Mouse (Mus musculus): Measurements from ENCODE around the gene Rhot2. TPM values are rescaled to one million over a fixed set of nuclear protein-coding genes. Genes with fewer than 3 reads are reported as not detected.

Gene Rhot2
- 9.1 and 12.2 TPM in 2 replicates for polyA plus RNA-seq (2014; fragmentation: Nextera tagmentation; extraction: Ambion mirVana)

- peak within 1 kb of the TSS; percentile 97 for H3K4me2 ChIP-seq (ENCODE audit: low read depth, low read length, severe bottlenecking)
- no peaks in the 10 kb centered on the region for H3K27me3 ChIP-seq (ENCODE audit: control insufficient read depth, insufficient read depth, low read length)
- H3K9me3 ChIP-seq (ENCODE audit: control insufficient read depth, low read length): no peaks in the 10 kb centered on the region
- peaks cover 6% of the 10 kb centered on the region for H3K4me1 ChIP-seq (replicated peaks; ENCODE audit: control insufficient read depth, insufficient read depth, low read length)
- ATAC-seq (replicated peaks; ENCODE audit: low FRiP score): peak; percentile 96
- peak; percentile 96 for DNase-seq (ENCODE audit: low spot score)
- peak within 1 kb of the TSS; percentile 25; the same call in 1 of the 2 replicates for H3K27ac ChIP-seq (ENCODE audit: low read depth, low read length)
- peak within 1 kb of the TSS; percentile 84 for H3K9ac ChIP-seq (ENCODE audit: low read length)
- 3% methylated on average over 21 of the region's 21 CpGs for WGBS
- peaks cover 22% of the 10 kb centered on the region for H3K36me3 ChIP-seq (ENCODE audit: control insufficient read depth, insufficient read depth, low read length)
- peak within 1 kb of the TSS; percentile 83 for H3K4me3 ChIP-seq (ENCODE audit: low read depth, low read length)
Observed at GRCm38 (mm10) chr17:25844396-25844901, at the start of gene Rhot2. Gene Rhot2 (minus strand): TSS chr17:25844851.

- no peak overlapping the region for H3K27ac ChIP-seq (ENCODE audit: low read depth, low read length)
- ATAC-seq (replicated peaks; ENCODE audit: low FRiP score) (peak; percentile 66; the same call in 1 of the 2 replicates), DNase-seq (ENCODE audit: low spot score) (peak; percentile 79)
- H3K4me1 ChIP-seq (replicated peaks; ENCODE audit: control insufficient read depth, insufficient read depth, low read length): no peaks in the 10 kb centered on the region; the same call in 1 of the 2 replicates
- H3K27me3 ChIP-seq (ENCODE audit: control insufficient read depth, insufficient read depth, low read length): no peaks in the 10 kb centered on the region
- H3K9me3 ChIP-seq (ENCODE audit: control insufficient read depth, low read length): no peaks in the 10 kb centered on the region
- no peak overlapping the region for H3K4me3 ChIP-seq (ENCODE audit: low read depth, low read length)
- no peaks in the 10 kb centered on the region for H3K36me3 ChIP-seq (ENCODE audit: control insufficient read depth, insufficient read depth, low read length)
- 40% methylated on average over 2 of the region's 2 CpGs for WGBS
- no peak overlapping the region for H3K4me2 ChIP-seq (ENCODE audit: low read depth, low read length, severe bottlenecking)
- H3K9ac ChIP-seq (ENCODE audit: low read length): no peak overlapping the region; the same call in 1 of the 2 replicates
Observed at GRCm38 (mm10) chr17:25893975-25894617, 49.4 kb upstream of the Rhot2 start.

DNA sequence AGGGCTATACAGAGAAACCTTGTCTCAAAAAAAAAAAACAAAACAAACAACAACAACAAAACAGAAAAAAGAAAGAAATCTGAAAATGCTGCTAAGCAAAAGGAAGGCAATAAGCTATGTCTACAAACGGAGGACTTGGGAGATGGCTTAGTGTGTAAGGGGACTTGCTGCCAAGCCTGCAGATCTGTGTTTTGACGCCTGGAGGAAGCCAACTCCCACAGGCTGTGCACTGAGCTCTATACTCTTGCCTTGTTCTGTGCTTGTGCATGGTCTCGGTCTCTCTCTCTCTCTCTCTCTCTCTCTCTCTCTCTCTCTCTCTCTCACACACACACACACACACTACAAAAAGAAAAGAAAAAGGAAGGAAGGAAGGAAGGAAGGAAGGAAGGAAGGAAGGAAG, 44.2 kb upstream of the Rhot2 start:
- H3K27ac ChIP-seq (ENCODE audit: low read depth, low read length): no peak overlapping the region
- no peaks in the 10 kb centered on the region; the same call in 1 of the 2 replicates for H3K36me3 ChIP-seq (ENCODE audit: control insufficient read depth, insufficient read depth, low read length)
- no peaks in the 10 kb centered on the region for H3K4me1 ChIP-seq (replicated peaks; ENCODE audit: control insufficient read depth, insufficient read depth, low read length)
- no peak for ATAC-seq (replicated peaks; ENCODE audit: low FRiP score)
- 80% methylated on average over 3 of the region's 3 CpGs for WGBS
- no peak overlapping the region for H3K9ac ChIP-seq (ENCODE audit: low read length)
- DNase-seq (ENCODE audit: low spot score): no peak
- H3K27me3 ChIP-seq (ENCODE audit: control insufficient read depth, insufficient read depth, low read length): no peaks in the 10 kb centered on the region
- H3K4me3 ChIP-seq (ENCODE audit: low read depth, low read length): no peak overlapping the region
- H3K4me2 ChIP-seq (ENCODE audit: low read depth, low read length, severe bottlenecking): no peak overlapping the region
- no peaks in the 10 kb centered on the region for H3K9me3 ChIP-seq (ENCODE audit: control insufficient read depth, low read length)

DNA sequence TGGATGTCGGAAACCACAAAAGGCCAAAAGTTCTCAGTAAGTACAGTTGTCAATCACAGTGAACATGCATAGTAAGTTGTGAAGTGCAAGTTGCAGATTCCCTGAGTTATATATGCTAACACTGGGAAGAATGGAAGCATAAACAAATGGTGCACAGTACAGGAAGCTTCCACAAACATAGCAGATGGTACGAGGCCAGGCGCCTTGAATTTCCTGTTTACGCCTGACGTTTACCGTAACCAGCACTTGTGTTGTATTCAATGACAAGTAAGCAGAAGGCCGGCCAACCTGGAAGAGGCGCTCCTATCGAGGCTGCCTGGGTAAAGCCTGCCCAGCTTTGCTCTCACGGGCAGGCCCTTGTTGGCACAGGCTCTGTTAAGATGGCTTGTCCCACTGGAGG, 42.8 kb upstream of the Rhot2 start:
- H3K4me3 ChIP-seq (ENCODE audit: low read depth, low read length): no peak overlapping the region
- H3K4me2 ChIP-seq (ENCODE audit: low read depth, low read length, severe bottlenecking): no peak overlapping the region
- no peak overlapping the region for H3K27ac ChIP-seq (ENCODE audit: low read depth, low read length)
- no peaks in the 10 kb centered on the region for H3K27me3 ChIP-seq (ENCODE audit: control insufficient read depth, insufficient read depth, low read length)
- no peaks in the 10 kb centered on the region; the same call in 1 of the 2 replicates for H3K36me3 ChIP-seq (ENCODE audit: control insufficient read depth, insufficient read depth, low read length)
- ATAC-seq (replicated peaks; ENCODE audit: low FRiP score) (no peak), DNase-seq (ENCODE audit: low spot score) (no peak)
- no peaks in the 10 kb centered on the region for H3K9me3 ChIP-seq (ENCODE audit: control insufficient read depth, low read length)
- H3K4me1 ChIP-seq (replicated peaks; ENCODE audit: control insufficient read depth, insufficient read depth, low read length): no peaks in the 10 kb centered on the region
- H3K9ac ChIP-seq (ENCODE audit: low read length): no peak overlapping the region
- 87% methylated on average over 10 of the region's 10 CpGs for WGBS

DNA sequence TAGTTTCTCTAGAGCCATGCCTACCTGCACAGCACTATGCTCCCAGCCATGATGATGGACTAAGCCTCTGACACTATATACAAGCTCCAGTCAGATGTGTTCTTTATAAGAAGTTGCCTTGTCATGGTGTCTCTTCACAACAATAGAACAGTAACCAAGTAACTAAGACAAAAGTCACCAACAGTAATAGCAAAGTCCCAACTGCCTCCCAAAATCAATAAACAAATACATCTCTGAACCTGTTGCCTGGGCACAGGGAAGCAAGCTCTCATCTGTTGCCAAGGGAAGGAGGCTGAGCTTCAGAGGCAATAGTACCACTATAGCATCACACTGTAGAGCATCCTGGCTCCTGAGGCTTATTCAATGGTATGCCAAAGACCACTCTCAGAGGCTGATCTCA, 42.2 kb upstream of the Rhot2 start:
- no peaks in the 10 kb centered on the region; the same call in 1 of the 2 replicates for H3K36me3 ChIP-seq (ENCODE audit: control insufficient read depth, insufficient read depth, low read length)
- no peak for ATAC-seq (replicated peaks; ENCODE audit: low FRiP score)

DNA sequence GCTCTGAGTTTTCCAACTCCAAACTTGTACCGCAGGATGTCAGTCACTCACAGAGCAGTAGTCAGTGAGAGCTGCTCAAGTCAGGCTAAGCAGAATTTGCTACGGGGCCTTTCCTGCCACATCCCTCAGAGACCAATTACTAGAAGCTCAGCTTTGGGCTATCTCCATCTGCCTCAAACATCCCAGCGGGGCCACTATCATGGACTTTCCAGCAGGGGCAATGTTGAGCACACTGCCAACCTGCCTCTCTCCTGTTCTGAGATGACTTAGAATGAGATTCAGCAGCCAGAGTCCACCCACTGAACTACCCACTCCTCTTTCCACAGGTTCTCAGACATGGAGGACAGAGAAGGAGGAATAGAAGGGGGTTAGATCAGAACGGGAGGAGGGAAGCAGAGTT, 41.0 kb upstream of the Rhot2 start:
- no peaks in the 10 kb centered on the region; the same call in 1 of the 2 replicates for H3K36me3 ChIP-seq (ENCODE audit: control insufficient read depth, insufficient read depth, low read length)
- 60% methylated on average over 4 of the region's 4 CpGs for WGBS

More for the DNA sequence above, 42.2 kb upstream of the Rhot2 start:
- H3K27ac ChIP-seq (ENCODE audit: low read depth, low read length): no peak overlapping the region
- no peak overlapping the region for H3K4me2 ChIP-seq (ENCODE audit: low read depth, low read length, severe bottlenecking)
- H3K27me3 ChIP-seq (ENCODE audit: control insufficient read depth, insufficient read depth, low read length): no peaks in the 10 kb centered on the region
- H3K9ac ChIP-seq (ENCODE audit: low read length): no peak overlapping the region
- no peak for DNase-seq (ENCODE audit: low spot score)
- no peaks in the 10 kb centered on the region for H3K9me3 ChIP-seq (ENCODE audit: control insufficient read depth, low read length)
- peaks cover 1% of the 10 kb centered on the region; the same call in 1 of the 2 replicates for H3K4me1 ChIP-seq (replicated peaks; ENCODE audit: control insufficient read depth, insufficient read depth, low read length)
- no peak overlapping the region for H3K4me3 ChIP-seq (ENCODE audit: low read depth, low read length)

DNA sequence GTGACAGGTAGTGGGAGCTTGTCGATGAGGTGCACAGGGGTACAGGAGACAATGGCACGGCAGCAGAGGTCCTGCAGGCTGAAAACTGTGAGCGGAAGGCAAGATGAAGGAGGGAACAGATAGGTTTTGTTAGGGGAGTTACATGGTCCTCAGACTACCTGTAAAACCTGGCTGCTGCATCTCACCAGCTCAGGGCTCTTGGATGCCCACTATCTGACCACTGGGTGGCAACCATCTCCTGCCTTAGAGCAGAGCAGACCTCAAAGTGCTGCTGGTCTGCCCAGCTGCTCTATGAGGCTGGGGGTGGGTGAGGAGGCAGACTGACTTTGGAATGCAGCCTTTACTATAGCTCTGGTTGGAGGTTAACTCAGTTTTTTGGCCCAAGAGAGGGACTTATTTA, 39.2 kb upstream of the Rhot2 start:
- Histone ChIP-seq H3K9me3 (ENCODE audit: control insufficient read depth, low read length) (no peaks in the 10 kb centered on the region), H3K4me1 (replicated peaks; ENCODE audit: control insufficient read depth, insufficient read depth, low read length) (peaks cover 18% of the 10 kb centered on the region), H3K9ac (ENCODE audit: low read length) (no peak overlapping the region), H3K36me3 (ENCODE audit: control insufficient read depth, insufficient read depth, low read length) (no peaks in the 10 kb centered on the region; the same call in 1 of the 2 replicates), H3K27ac (ENCODE audit: low read depth, low read length) (no peak overlapping the region), H3K27me3 (ENCODE audit: control insufficient read depth, insufficient read depth, low read length) (no peaks in the 10 kb centered on the region), H3K4me3 (ENCODE audit: low read depth, low read length) (no peak overlapping the region), H3K4me2 (ENCODE audit: low read depth, low read length, severe bottlenecking) (no peak overlapping the region)
- ATAC-seq (replicated peaks; ENCODE audit: low FRiP score) (no peak), DNase-seq (ENCODE audit: low spot score) (peak; percentile 46)
- 93% methylated on average over 3 of the region's 3 CpGs for WGBS

More for the DNA sequence above, 41.0 kb upstream of the Rhot2 start:
- Histone ChIP-seq H3K27ac (ENCODE audit: low read depth, low read length) (no peak overlapping the region), H3K4me3 (ENCODE audit: low read depth, low read length) (no peak overlapping the region), H3K9ac (ENCODE audit: low read length) (no peak overlapping the region), H3K4me2 (ENCODE audit: low read depth, low read length, severe bottlenecking) (no peak overlapping the region), H3K4me1 (replicated peaks; ENCODE audit: control insufficient read depth, insufficient read depth, low read length) (peaks cover 11% of the 10 kb centered on the region), H3K9me3 (ENCODE audit: control insufficient read depth, low read length) (no peaks in the 10 kb centered on the region), H3K27me3 (ENCODE audit: control insufficient read depth, insufficient read depth, low read length) (no peaks in the 10 kb centered on the region)
- DNase-seq (ENCODE audit: low spot score): no peak
- no peak for ATAC-seq (replicated peaks; ENCODE audit: low FRiP score)

GRCm38 (mm10) chr17:25883268-25883667, 38.6 kb upstream of the Rhot2 start:
- ATAC-seq (replicated peaks; ENCODE audit: low FRiP score) (no peak), DNase-seq (ENCODE audit: low spot score) (peak; percentile 37)
- Histone ChIP-seq H3K36me3 (ENCODE audit: control insufficient read depth, insufficient read depth, low read length) (no peaks in the 10 kb centered on the region; the same call in 1 of the 2 replicates), H3K9me3 (ENCODE audit: control insufficient read depth, low read length) (no peaks in the 10 kb centered on the region), H3K27ac (ENCODE audit: low read depth, low read length) (no peak overlapping the region), H3K4me3 (ENCODE audit: low read depth, low read length) (no peak overlapping the region), H3K4me2 (ENCODE audit: low read depth, low read length, severe bottlenecking) (no peak overlapping the region), H3K4me1 (replicated peaks; ENCODE audit: control insufficient read depth, insufficient read depth, low read length) (peaks cover 18% of the 10 kb centered on the region), H3K9ac (ENCODE audit: low read length) (no peak overlapping the region), H3K27me3 (ENCODE audit: control insufficient read depth, insufficient read depth, low read length) (no peaks in the 10 kb centered on the region)
- WGBS: 85% methylated on average over 8 of the region's 8 CpGs
